Mouse (Mus musculus) neural tube, embryonic 15.5 days (tissue): ENCODE results near the gene C9. TPM values are rescaled to one million over a fixed set of nuclear protein-coding genes. Genes with fewer than 3 reads are reported as not detected.

Experiments
- ATAC-seq: fragments of 200-750 bp; cut with Nextera tagmentation; 2 replicates; pipeline ENCODE4 v1.8.0; 2017; ENCODE audit warnings: mild to moderate bottlenecking, moderate TSS enrichment, moderate library complexity; ENCODE audit not compliant: low FRiP score
- H3K27ac ChIP-seq: fragments of 300-500 bp; sonication (generic); replicated peaks from 2 replicates; pipeline ENCODE4 v1.5.1; 2015; ENCODE audit warnings: mild to moderate bottlenecking, inconsistent platforms
- H3K27me3 ChIP-seq: fragments of 300-500 bp; sonication (generic); replicated peaks from 2 replicates; pipeline ENCODE4 v1.6.1; 2015; ENCODE audit warnings: inconsistent platforms
- H3K36me3 ChIP-seq: fragments of 300-500 bp; sonication (generic); 2 replicates; pipeline ENCODE4 v1.6.1; 2015; ENCODE audit warnings: inconsistent platforms
- H3K4me1 ChIP-seq: fragments of 300-500 bp; sonication (generic); 2 replicates; pipeline ENCODE4 v1.6.1; 2015; ENCODE audit warnings: inconsistent platforms
- H3K4me2 ChIP-seq: fragments of 300-500 bp; sonication (generic); 2 replicates; pipeline ENCODE4 v1.6.1; 2015; ENCODE audit warnings: inconsistent platforms, mild to moderate bottlenecking, moderate library complexity
- H3K4me3 ChIP-seq: fragments of 300-500 bp; sonication (generic); replicated peaks from 2 replicates; pipeline ENCODE4 v1.5.1; 2015; ENCODE audit warnings: mild to moderate bottlenecking, inconsistent platforms
- H3K9ac ChIP-seq: fragments of 300-500 bp; sonication (generic); replicated peaks from 2 replicates; pipeline ENCODE4 v1.6.1; 2015; ENCODE audit warnings: mild to moderate bottlenecking, inconsistent platforms
- H3K9me3 ChIP-seq: fragments of 300-500 bp; sonication (generic); replicated peaks from 2 replicates; pipeline ENCODE4 v1.6.1; 2016; ENCODE audit warnings: inconsistent platforms
- WGBS: fragments of 180-500 bp; shearing (Covaris S2); methylation state at CpG from one replicate; pipeline ENCODE4 v1.1.7; 2015; ENCODE audit warnings: mixed read lengths; 5-methylcytosine and 5-hydroxymethylcytosine counted together
- polyA plus RNA-seq: library from polyadenylated mRNA; unstranded; fragments of >200 nt; fragmentation: Nextera tagmentation; extraction: Ambion mirVana; gene quantifications from 2 replicates; pipeline ENCODE4 v1.2.1, GENCODE M21; 2015

C9 gene
- polyA plus RNA-seq, 1 experiment from 2014 or later, result not detected

- Histone ChIP-seq H3K36me3 (no peaks in the 10 kb centered on the region), H3K9ac (no peak overlapping the region), H3K4me2 (no peak overlapping the region), H3K27me3 (no peaks in the 10 kb centered on the region), H3K4me3 (no peak overlapping the region), H3K9me3 (no peaks in the 10 kb centered on the region), H3K27ac (no peak overlapping the region), H3K4me1 (no peaks in the 10 kb centered on the region)
- 92% methylated on average over 7 of the region's 7 CpGs for WGBS
- ATAC-seq, result no peak
Observed at GRCm38 (mm10) chr15:6435281-6435680, 9.8 kb upstream of the C9 start.

- no peaks in the 10 kb centered on the region for H3K36me3 ChIP-seq
Observed at GRCm38 (mm10) chr15:6435773-6436172, 9.4 kb upstream of the C9 start.

GRCm38 (mm10) chr15:6438685-6439084 lies 6.4 kb upstream of the C9 start:
- H3K4me1 ChIP-seq, result no peaks in the 10 kb centered on the region
- no peak for ATAC-seq
- H3K9me3 ChIP-seq, result no peaks in the 10 kb centered on the region
- H3K36me3 ChIP-seq, result no peaks in the 10 kb centered on the region
- no peak overlapping the region for H3K4me3 ChIP-seq
- no peaks in the 10 kb centered on the region for H3K27me3 ChIP-seq
- WGBS, result 89% methylated on average over 3 of the region's 3 CpGs
- no peak overlapping the region for H3K9ac ChIP-seq
- no peak overlapping the region for H3K27ac ChIP-seq
- no peak overlapping the region for H3K4me2 ChIP-seq

More at GRCm38 (mm10) chr15:6435773-6436172, 9.4 kb upstream of the C9 start:
- ATAC-seq, result no peak
- H3K9ac ChIP-seq, result no peak overlapping the region
- H3K4me1 ChIP-seq, result no peaks in the 10 kb centered on the region
- 71% methylated on average over 2 of the region's 2 CpGs for WGBS
- no peak overlapping the region for H3K4me3 ChIP-seq
- no peak overlapping the region for H3K27ac ChIP-seq
- H3K4me2 ChIP-seq, result no peak overlapping the region
- no peaks in the 10 kb centered on the region for H3K9me3 ChIP-seq
- no peaks in the 10 kb centered on the region for H3K27me3 ChIP-seq

- no peak for ATAC-seq
- Histone ChIP-seq H3K4me1 (peaks cover 4% of the 10 kb centered on the region; the same call in 1 of the 2 replicates), H3K9me3 (no peaks in the 10 kb centered on the region), H3K4me3 (no peak overlapping the region), H3K4me2 (no peak overlapping the region), H3K9ac (no peak overlapping the region), H3K27ac (no peak overlapping the region), H3K36me3 (no peaks in the 10 kb centered on the region), H3K27me3 (no peaks in the 10 kb centered on the region)
- 93% methylated on average over 2 of the region's 2 CpGs for WGBS
Observed at GRCm38 (mm10) chr15:6444452-6444851, 675 bp upstream of the C9 start.

GRCm38 (mm10) chr15:6446181-6446580 lies 1.1 kb downstream of the C9 start:
- Histone ChIP-seq H3K4me1 (peaks cover 4% of the 10 kb centered on the region; the same call in 1 of the 2 replicates), H3K36me3 (no peaks in the 10 kb centered on the region), H3K9ac (no peak overlapping the region), H3K27me3 (no peaks in the 10 kb centered on the region), H3K27ac (no peak overlapping the region), H3K4me3 (no peak overlapping the region), H3K9me3 (no peaks in the 10 kb centered on the region), H3K4me2 (no peak overlapping the region)
- WGBS, result 51% methylated on average over 1 of the region's 1 CpGs
- no peak for ATAC-seq

GRCm38 (mm10) chr15:6448892-6449291 lies 3.8 kb downstream of the C9 start:
- no peak for ATAC-seq
- Histone ChIP-seq H3K27ac (no peak overlapping the region), H3K4me1 (peaks cover 4% of the 10 kb centered on the region; the same call in 1 of the 2 replicates), H3K9ac (no peak overlapping the region), H3K4me3 (no peak overlapping the region), H3K27me3 (no peaks in the 10 kb centered on the region), H3K4me2 (no peak overlapping the region), H3K9me3 (no peaks in the 10 kb centered on the region), H3K36me3 (no peaks in the 10 kb centered on the region)
- 59% methylated on average over 9 of the region's 9 CpGs for WGBS

GRCm38 (mm10) chr15:6454461-6454860 lies 9.3 kb downstream of the C9 start:
- Histone ChIP-seq H3K27ac (no peak overlapping the region), H3K4me2 (no peak overlapping the region), H3K4me3 (no peak overlapping the region), H3K4me1 (no peaks in the 10 kb centered on the region), H3K27me3 (no peaks in the 10 kb centered on the region), H3K9ac (no peak overlapping the region), H3K9me3 (no peaks in the 10 kb centered on the region), H3K36me3 (no peaks in the 10 kb centered on the region)
- 86% methylated on average over 2 of the region's 2 CpGs for WGBS
- ATAC-seq, result no peak

- no peak overlapping the region for H3K4me2 ChIP-seq
- H3K4me1 ChIP-seq, result no peaks in the 10 kb centered on the region
- H3K27ac ChIP-seq, result no peak overlapping the region
- H3K27me3 ChIP-seq, result no peaks in the 10 kb centered on the region
- no peaks in the 10 kb centered on the region for H3K9me3 ChIP-seq
- WGBS, result 84% methylated on average over 8 of the region's 8 CpGs
- H3K4me3 ChIP-seq, result no peak overlapping the region
- no peaks in the 10 kb centered on the region for H3K36me3 ChIP-seq
- H3K9ac ChIP-seq, result no peak overlapping the region
- ATAC-seq, result no peak
Observed at GRCm38 (mm10) chr15:6461381-6461780, 16.3 kb downstream of the C9 start.

GRCm38 (mm10) chr15:6463361-6463923 lies 18.3 kb downstream of the C9 start:
- WGBS, result 82% methylated on average over 3 of the region's 3 CpGs

GRCm38 (mm10) chr15:6466995-6467394 lies 21.9 kb downstream of the C9 start:
- Histone ChIP-seq H3K27ac (no peak overlapping the region), H3K9me3 (no peaks in the 10 kb centered on the region), H3K4me3 (no peak overlapping the region), H3K36me3 (no peaks in the 10 kb centered on the region), H3K27me3 (no peaks in the 10 kb centered on the region), H3K4me1 (no peaks in the 10 kb centered on the region), H3K4me2 (no peak overlapping the region), H3K9ac (no peak overlapping the region)
- WGBS, result 85% methylated on average over 10 of the region's 10 CpGs
- ATAC-seq, result no peak

More at GRCm38 (mm10) chr15:6463361-6463923, 18.3 kb downstream of the C9 start:
- Histone ChIP-seq H3K4me3 (no peak overlapping the region), H3K9ac (no peak overlapping the region), H3K27me3 (no peaks in the 10 kb centered on the region), H3K4me2 (no peak overlapping the region), H3K9me3 (no peaks in the 10 kb centered on the region), H3K27ac (no peak overlapping the region), H3K4me1 (no peaks in the 10 kb centered on the region), H3K36me3 (no peaks in the 10 kb centered on the region)
- no peak for ATAC-seq

GRCm38 (mm10) chr15:6468845-6469244 lies 23.7 kb downstream of the C9 start:
- 95% methylated on average over 1 of the region's 1 CpGs for whole genome bisulfite sequencing
- no peaks in the 10 kb centered on the region for H3K4me1 ChIP-seq
- H3K27me3 ChIP-seq, result no peaks in the 10 kb centered on the region
- no peak overlapping the region for H3K4me3 ChIP-seq
- no peak overlapping the region for H3K4me2 ChIP-seq
- peak overlapping the region; percentile 4; the same call in 1 of the 2 replicates for H3K27ac ChIP-seq
- H3K9ac ChIP-seq, result no peak overlapping the region
- H3K9me3 ChIP-seq, result no peaks in the 10 kb centered on the region
- no peaks in the 10 kb centered on the region for H3K36me3 ChIP-seq
- ATAC-seq, result peak; percentile 38; the same call in 1 of the 2 replicates

- H3K27ac ChIP-seq, result no peak overlapping the region
- no peak overlapping the region for H3K4me2 ChIP-seq
- peak; percentile 87 for ATAC-seq
- H3K9ac ChIP-seq, result no peak overlapping the region
- 71% methylated on average over 3 of the region's 3 CpGs for WGBS
- H3K27me3 ChIP-seq, result no peaks in the 10 kb centered on the region
- no peaks in the 10 kb centered on the region for H3K36me3 ChIP-seq
- no peak overlapping the region for H3K4me3 ChIP-seq
- H3K4me1 ChIP-seq, result no peaks in the 10 kb centered on the region
- no peaks in the 10 kb centered on the region for H3K9me3 ChIP-seq
Observed at GRCm38 (mm10) chr15:6469384-6469783, 24.3 kb downstream of the C9 start.
